Mouse (Mus musculus) thymus, adult 2 months (tissue): ENCODE results near the gene Map2.

ENCODE experiments used
- CTCF ChIP-seq: fragments of 200-500 bp; IDR thresholded peaks from 2 replicates; pipeline ENCODE4 v1.5.1; 2012; ENCODE audit warnings: mild to moderate bottlenecking, control low read depth, low read length, moderate library complexity, borderline replicate concordance; ENCODE audit not compliant: control insufficient read depth, poor library complexity, insufficient read depth; ENCODE audit errors: extremely low read depth
- POLR2A ChIP-seq: fragments of 200-500 bp; IDR thresholded peaks from 2 replicates; pipeline ENCODE4 v1.6.1; 2012; ENCODE audit warnings: mild to moderate bottlenecking, low read length, control low read depth, moderate library complexity; ENCODE audit not compliant: control insufficient read depth, poor library complexity, insufficient read depth; ENCODE audit errors: extremely low read depth

- TF ChIP-seq POLR2A: no peak
- no peak for TF ChIP-seq CTCF
Observed at GRCm38 (mm10) chr1:66364386-66364785, 189.3 kb downstream of the Map2 start.
